Mouse (Mus musculus) frontal cortex, adult (tissue): Measurements from ENCODE around the gene Fdps.
A peak's percentile ranks its signal among the peaks of the same experiment; 100 is the strongest.
"Not testable (repeated sequence)": the region's sequence is repeated elsewhere in the genome, so short reads cannot be mapped to it uniquely, and the experiment has no call there.

Experiments used
- ATAC-seq: cut with Nextera tagmentation; 2 replicates; pipeline ENCODE4 v1.9.2; 2017; ENCODE audit warnings: mild to moderate bottlenecking, moderate library complexity, mixed read lengths; ENCODE audit not compliant: low TSS enrichment

Gene Fdps

DNA sequence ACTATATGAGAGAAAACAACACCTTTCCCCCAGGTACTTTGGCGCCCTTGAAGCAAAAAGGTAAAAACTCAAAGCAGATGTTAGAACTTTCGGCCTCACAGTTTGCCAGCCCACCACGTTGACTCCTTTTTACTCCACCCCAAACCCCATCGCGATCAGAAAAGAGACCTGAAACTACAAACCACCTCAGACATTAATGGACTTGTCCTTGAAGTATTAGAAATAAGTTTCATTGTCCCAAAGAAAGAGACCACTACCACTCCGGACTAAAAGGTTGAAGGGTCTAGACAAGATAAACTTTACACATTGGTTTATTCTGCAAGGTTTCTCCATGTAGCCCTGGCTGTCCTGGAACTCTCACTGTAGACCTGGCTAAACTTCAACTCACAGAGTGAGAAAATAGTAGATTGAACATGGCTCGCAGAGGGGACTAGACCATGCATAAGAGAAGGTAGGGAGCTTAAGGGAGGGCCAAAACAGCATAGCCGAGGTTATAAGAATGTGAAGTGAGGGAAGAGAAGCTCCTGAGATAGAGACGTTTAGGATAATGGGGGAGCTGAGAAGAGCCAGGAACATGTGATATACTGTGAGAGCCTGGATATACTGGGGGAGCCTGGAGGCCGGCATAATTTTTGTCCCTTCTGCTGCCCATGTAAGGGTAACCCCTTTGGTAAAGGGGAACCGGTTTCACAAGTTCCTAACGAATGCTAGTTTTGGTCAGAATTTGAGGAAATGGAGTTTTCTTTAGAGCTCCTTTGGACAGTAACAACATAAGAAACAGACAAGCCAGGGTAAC is 934 bp upstream of the Fdps start:
- no peak for ATAC-seq

DNA sequence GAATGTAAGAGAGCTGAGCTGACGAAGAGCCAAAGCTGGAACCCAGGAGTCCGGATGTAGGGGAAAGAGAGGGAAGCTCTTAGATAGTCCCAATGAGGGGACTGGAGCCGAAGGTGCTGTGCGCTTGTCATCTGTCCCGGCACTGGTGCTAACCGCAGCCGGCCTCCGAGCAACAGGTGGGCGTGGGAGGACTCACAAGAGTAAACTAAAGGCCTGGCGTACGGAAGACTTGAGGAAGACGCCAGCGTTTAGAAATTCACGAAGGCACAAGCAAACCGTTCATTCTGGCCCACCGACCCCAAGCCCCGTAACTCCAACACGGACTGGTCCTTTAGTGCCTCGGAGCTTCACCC is 324 bp downstream of the Fdps start:
- ATAC-seq: peak; percentile 21; the same call in 1 of the 2 replicates

DNA sequence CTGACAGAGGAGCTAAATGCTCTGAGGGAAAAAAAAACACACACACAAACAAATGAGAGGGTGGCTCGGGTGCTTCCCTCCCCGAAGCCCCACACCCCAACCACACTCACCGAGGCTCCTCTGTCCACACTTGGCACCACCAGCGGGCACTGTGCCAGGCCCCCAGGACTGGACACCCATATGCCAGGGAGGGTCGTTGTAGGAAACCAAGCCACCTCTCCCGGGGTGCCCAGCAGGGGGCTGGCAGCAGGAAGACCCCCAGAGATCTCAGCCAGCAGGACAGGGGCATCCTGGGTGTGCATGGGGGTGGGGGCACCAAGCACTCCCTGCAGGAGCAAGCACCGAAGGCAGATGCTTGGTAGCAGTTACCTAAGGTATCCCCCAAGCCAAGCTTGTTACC is 948 bp downstream of the Fdps start, which contains the start of gene Gm43738:
Gene Gm43738, minus strand, starts transcription at position 289 of the 400 bp plus-strand sequence.
- no peak for ATAC-seq

DNA sequence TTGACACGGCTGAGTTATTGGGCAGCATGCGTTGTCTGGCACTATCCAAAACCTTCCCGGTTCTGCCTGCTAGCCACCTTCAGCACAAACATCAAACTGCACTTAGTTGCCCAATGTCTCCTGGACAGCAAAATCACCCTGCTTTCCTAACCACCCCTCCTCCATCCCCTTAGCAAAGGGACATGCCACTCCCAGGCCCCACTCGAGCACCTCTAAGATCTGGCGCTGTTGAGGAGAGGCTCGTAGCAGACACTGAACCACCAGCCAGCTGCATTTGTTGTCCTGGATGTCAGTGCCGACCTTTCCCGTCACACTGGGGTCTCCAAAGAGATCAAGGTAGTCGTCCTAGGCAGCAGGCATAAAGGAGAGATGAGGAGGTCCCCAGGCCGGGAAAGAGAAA is 7.7 kb downstream of the Fdps start:
- no peak for ATAC-seq

DNA sequence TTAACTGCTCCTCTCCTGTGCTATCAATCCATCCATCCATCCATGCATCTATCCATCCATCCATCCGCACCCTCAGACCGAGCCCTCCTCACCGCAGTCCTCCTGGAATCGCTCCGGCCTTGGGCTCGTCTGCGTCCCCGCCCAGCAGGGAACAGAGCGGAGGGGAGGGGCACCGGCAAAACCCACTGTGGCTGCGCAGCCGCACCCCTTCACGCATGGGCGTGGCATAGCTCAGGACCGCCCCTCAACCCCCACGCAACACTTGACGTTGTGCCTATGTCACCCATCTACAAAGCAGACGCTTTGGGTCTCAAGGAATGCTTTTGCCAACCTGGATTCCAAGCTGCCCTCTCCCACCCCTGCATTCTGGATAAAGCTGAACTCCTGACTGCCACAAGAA is 8.6 kb downstream of the Fdps start, which contains the start of gene Rusc1:
Gene Rusc1, minus strand, starts transcription at position 137 of the 400 bp plus-strand sequence.
- peak; percentile 60 for ATAC-seq

DNA sequence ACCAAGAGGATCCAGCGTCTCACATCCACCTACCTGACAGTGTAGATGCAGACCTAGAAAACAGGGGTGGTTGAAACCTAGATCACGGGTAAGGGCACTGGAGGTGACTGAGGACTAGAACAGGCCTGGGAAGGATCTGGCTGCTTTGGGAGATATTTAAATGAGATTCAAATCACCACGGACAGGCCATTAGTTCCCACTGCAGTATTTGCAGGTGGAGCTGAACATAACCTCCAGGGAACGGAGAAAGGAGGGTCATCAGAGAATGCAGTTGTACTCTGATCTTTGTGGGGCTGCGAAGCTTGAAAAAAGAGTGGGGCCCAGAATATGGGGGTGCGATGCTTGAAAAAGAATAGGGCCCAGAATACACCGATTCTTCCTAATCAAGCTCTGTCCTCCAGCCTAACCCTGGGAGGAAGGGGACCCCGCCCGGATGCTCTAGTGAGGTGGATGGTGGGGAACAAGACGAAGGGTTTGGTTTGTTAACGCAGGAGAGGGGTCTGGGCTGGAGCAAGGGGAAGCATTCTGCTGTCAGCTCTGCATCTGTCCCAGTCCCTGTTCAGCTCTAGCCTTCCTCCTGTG is 9.2 kb downstream of the Fdps start:
- peak; percentile 4; the same call in 1 of the 2 replicates for ATAC-seq

DNA sequence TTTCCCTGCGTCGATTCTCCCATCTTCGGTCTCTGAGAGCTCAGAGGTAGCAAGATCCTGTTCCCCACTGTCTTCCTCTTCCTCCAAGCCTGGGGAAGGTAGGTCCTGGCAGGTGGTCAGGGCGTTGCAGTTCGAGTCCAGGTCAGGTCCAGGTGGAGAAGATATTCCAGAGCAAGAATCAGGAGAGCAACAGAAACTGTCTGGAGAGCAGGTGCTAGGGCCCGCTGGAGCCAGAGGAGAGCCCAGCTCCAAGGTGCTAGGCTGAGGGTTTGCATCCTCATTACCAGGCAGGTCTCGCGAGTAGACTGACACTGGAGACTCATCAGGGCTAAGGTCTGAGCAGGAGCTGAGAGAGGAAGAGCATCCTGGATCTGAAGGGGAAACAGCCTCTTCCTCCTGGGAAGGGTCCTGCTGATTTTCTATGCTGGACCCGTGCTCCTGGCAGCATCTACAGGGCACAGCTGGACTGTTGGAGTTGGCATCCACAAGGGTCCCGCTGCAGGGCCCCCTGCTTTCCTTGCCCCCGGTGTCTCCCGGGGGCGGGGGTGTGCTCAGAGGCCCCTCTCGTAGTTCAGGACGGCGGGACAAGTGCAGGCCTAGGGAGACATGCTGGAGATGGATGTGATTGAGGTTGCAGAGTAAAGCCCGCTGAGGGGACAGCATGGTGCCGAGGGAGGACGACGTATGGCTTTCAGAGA is 9.8 kb downstream of the Fdps start:
- ATAC-seq: no peak

DNA sequence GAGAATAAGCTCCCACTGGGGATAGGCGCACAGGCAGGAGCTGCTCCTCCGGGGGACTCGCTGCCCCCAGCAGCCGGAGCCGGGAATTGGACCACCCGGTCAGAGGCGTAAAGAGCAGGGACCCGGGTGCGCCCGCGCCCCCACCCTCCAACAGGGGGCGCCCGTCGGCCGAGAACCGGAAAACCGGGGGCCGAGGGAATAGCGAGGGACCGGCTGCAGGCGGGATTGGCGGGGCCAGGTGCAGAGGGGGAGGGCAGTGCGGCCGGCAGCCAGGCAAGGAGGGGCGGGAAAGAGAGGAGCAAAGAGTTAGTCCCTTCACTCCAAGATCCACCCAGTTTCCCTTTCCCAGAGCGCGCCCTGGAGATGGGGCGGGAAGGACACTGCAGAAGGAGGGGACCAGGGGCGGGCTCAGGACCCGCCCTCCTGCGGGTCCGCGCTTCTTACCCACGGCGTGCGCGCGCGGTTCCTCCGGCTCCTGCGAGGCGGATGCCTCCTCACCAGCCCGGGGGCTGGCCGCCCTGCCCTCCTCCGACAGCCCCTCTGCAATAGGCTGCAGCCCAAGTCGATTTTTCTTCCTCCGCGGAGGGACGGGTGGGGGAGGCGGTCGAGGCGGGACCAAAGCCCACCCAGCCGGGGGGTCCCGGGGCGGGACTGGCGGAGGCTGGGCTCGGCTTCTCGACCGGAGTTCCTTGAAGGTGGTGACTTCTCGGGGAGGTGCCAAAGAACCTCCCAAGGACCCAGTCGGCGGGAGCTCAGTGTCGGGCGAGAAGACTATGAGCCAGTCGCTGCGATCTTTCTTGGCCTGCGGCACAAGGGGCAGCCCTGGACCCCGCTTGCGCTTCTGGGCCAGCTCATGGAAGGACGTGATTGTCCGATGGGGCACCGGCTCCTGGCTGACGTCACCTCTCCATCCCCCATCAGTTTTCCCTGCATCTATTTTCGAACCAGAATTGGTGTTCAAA is 10.8 kb downstream of the Fdps start:
- peak; percentile 45 for ATAC-seq

DNA sequence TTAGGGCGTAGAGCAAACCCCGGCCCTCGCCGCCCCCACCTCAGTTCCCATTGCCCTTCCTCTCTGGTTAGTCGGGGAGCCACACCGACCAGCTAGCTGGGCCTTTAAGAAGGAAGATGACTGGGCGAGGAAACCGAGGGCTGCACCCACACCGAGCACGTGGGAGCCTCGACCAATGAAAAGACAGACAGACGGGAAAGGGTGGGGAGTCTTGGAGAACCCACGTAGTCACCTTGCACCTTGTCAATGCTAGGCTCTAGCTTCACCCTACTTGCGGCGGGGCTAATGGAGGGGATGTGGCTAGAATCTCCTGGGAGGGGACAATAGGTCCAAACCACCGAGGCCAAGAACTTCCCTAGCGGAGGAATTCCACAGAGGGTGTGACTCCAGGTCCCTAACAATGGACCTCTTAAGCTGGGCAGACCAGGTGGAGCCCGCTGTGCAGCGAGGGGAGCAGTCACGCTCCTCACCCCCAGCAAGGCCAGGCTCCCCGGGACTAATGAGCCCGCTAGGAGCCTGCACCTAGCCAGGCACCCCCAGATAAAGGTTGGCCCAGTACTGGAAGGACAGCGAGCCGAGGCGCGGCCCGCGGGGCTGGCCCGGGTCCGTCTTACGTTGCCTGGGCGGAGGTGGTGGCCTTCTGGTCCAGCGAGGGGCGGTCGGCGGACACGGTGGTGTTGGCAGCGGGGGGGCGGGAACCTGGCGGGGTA is 11.7 kb downstream of the Fdps start:
- ATAC-seq: peak; percentile 62

DNA sequence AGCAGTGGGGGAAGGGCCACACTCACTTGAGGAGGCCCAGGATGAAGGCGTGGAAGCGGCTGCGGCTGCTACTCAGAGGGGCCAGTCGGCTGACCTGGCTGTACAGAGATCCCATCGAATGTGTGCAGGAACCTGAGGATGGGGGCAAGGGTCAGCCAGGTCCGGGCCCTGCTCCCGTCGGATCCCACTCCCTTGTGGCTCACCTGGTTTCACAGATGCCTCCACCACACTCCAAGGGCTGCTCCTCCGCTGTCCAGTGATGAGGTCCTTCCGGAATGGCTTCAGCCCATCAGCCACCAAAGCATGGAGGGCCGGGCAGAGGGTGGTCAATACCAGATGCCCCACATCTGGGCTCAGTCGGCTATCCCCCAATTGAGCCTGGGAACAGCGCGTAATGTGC is 12.8 kb downstream of the Fdps start:
- no peak for ATAC-seq

DNA sequence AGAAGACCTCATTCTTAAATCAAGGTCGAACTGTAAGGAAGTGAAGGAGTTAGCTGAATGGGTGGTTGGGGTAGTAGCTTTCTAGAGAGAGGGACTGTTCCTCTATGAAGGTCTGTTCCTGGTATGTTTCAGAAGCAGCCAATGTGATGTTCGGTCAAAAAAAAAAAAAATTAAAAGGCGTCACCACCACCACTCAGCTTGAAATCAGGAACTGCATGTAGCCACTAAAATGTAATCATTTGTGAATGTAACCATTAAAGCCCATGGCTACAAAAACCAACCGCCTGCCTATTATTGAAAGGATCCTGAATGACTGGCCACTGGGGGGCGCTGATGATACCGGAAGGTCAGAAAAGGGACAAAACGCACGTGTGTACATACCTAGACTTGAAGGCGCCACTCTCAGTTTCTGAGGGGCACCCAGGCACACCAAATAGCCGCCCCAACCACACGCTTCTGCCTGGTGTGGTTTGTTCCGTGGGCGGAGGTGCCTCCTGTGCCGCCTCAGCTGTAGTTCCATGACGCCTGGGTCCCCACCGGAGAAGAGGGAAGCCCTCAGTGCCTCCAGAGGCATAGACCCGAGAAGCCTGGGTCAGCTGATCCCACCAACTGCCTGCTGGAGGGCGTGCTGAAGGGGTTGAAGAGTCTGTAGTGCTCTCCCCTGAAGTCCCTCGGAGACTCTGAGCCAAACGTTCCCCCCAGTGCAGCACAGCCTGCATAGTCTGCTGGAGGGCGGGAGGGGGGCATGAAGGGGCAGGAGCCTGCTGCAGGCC is 14.2 kb downstream of the Fdps start:
- ATAC-seq: no peak

DNA sequence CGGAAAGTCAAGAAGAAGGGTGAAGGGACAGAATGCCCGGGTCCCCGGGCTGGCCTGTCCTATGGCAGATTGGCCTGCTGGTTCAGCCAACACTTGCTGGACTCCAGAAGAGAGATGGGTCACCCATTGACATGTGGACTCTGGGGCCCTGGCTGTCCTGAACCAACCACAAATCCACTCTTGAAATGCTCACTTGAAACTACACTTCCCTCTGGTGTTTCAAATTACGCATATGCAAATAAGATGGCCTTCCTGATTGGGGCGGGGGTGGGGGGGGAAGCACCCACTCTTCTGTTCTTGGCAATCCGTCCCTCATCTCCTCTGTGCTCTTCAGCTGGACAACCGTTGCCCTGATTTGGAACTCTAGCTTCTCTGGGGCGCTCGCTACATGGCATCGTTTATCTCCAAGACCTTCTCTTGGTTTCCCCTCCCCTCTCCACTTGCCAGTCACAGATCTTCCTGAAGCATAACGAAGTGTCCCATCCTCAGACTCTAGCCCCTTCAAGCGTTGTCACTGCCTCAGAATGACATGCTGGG is 17.0 kb downstream of the Fdps start:
- ATAC-seq: no peak

DNA sequence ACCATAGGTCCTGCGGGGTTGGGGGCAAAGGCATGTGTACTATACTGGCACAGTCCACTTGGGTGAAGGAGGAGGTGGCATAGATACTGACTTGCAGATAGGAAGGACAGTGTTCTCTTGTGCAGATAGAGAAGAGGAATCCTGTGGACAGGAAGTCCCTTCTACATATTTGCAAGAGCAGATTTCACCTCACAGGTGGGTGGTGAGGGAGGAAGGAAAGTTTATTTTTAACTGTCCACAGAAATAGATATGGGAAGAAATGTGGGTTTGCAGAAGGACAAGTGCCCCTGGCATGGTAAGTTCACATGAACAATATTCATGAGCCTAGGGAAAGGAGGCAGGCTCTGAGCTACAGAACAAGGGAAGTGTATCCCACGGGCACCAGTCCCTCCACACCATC is 17.6 kb downstream of the Fdps start:
- ATAC-seq: peak; percentile 43

DNA sequence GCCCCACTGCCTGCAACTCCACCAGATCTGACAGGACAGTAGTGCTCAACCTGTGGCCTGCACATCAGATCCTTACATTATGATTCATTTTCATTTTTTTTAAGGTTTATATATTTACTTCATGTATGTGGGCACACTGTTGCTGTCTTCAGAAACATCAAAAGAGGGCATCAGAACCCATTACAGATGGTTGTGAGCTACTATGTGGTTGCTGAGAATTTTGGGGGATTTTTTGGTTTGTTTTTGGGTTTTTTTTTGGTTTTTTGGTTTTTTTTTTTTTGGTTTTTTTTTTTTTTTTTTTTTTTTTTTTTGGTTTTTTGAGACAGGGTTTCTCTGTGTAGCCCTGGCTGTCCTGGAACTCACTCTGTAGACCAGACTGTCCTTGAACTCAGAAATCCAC is 19.5 kb downstream of the Fdps start:
- ATAC-seq: not testable (repeated sequence)

DNA sequence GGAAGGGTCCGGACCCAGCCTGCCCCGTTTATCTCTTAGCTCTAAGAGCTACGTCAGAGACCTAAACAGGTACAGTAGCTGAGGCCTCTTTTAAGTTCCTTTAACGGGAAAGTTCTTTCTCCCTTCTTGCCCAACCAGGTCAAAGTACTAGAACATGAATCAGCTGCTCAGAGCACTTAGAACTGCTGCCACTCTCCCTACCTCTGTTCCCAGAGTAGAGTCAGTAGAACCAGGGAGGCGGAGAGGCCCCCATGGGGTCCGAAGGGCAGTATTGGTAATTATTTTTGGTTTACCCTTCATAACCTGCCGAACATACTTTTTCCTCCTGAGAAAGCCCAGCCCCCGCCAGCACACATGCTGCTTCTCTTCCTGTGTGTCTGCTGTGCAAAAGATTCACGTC is 24.4 kb downstream of the Fdps start:
- ATAC-seq: no peak

DNA sequence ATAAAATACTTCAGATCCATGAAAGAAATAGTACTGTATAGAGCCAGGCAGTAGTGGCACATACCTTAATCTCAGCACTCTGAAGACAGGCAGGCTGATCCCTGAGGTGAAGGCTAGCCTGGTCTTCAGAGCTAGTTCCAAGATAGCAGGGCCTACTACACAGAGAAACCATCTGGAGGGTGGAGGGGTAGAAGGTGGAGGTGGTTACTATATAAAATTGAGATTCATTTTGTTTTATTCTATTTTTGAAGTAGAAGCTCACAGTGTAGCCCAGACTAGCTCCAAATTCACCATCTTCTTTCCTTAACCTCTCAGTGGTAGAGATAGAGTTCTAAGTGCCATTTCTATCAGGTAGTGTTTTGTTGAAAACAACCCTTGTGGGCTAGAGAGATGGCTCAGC is 34.5 kb downstream of the Fdps start:
- ATAC-seq: peak; percentile 88

DNA sequence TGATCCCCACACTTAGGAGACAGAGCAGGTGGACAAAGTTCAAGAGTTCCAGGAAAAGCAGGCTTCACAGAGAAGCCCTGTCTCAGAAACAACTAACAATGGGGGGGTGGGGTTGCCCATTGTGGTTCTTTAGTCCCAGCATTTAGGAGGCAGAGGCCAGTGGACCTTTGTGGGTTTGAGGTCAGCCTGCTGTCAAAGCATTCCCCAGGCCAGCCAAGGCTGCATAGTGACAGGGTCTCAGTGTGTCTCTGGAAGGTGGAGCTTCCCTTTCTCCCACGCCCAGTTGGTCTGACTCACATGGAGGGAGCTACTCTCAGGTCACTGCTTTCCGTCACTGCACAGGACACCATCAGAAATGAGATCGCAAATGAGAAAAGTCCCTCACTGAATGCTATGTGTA is 40.1 kb downstream of the Fdps start:
- ATAC-seq: no peak

DNA sequence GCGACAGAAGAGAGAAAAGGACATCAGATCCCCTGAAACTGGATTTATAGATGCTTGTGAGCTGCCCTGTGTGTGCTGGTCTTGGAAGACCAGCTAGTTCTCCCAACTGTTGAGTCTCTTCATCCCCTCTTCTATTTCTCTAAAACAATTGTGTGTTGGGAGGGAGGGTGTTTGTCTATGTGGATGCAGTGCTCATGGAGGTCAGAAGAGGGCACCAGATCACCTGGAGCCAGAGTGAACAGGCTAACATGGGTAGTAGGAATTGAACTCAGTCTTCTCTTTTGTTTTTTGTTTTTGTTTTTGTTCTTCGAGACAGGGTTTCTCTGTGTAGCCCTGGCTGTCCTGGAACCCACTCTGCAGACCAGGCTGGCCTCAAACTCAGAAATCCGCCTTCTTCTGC is 43.0 kb downstream of the Fdps start:
- ATAC-seq: peak; percentile 55; the same call in 1 of the 2 replicates

DNA sequence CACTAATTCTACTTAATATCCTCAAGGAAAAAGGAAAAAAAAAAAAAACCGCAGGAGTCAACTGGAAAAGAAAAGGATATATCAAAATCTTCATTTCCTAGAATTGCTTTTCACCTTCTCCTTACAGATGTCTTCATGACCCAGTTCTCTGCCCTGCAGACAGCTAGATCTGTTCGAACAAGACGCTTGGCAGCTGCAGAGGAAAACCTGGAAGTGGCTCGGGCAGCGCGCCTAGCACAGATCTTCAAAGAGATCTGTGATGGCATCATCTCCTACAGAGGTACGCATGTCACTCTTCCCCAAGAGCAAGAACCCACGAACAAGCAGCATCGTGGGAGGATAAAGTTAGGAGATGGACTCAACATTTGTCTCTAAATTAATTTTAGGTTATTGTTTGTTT is 43.4 kb downstream of the Fdps start:
- peak; percentile 84 for ATAC-seq
